In the genomic region with DNA sequence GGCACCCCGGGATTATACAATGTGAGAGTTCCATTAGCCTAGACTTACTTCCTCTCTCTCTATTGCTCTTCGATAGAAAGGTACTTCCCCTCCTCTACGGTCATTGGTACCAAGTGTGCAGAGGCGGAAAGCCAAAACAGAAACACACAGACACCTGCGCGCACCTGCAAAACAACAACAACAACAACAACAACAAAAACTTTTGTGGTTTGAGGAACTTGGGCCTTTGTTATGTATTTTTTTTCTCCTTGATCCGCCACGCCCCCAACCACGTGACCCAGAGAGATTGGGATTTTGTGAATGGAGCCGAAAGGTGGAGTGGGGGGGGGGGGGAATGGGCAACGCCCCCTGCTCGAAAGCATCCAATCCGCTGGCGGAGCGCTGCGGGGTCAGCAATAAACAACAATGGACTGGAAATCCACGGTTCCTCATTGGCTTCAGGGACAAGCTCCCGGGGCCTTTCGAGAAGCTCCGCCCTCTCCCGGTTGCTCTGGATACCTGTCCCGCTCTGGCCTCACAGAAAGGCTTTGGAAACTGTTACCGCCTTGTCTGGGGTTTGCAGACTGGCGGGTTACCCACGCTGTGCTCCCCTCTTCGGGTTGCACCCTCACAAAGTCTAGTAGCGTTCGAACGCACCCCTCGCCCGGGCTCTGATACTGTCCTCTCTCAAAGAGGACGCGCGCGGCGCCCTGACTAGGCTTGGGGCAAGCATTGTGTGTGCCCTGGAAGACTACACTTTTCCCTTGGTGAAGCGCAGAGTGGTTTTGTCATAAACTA, we compare ENCODE assay signal across 8 mouse cellular contexts. TPM values are rescaled to one million over a fixed set of nuclear protein-coding genes. Genes with fewer than 3 reads are reported as not detected.
DNase-seq lines count a peak whose midpoint lies in the region; ATAC-seq and TF ChIP-seq lines count a peak whose summit lies in the region.

No protein-coding gene starts in this region.

- H3K27ac ChIP-seq in forebrain, embryonic 10.5 days: peak overlapping the region; percentile 93
- H3K27ac ChIP-seq in heart, embryonic 14.5 days (replicated peaks in 1 of 2; ENCODE audit: control insufficient read depth in 1 of 2, insufficient read depth in 1 of 2, low read depth in 2 of 2, low read length in 2 of 2): peak overlapping the region; percentile 94 to 95
- H3K27ac ChIP-seq in kidney, postnatal 0 days: peak overlapping the region; percentile 93
- H3K27ac ChIP-seq in liver, embryonic 11.5 days (ENCODE audit: low read depth, low read length): peak overlapping the region; percentile 69
- H3K27ac ChIP-seq in stomach, embryonic 14.5 days (ENCODE audit: low read length): peak overlapping the region; percentile 96

- ATAC-seq in heart, embryonic 14.5 days (ENCODE audit: insufficient number of reproducible peaks, insufficient read depth, low FRiP score, low read depth): peak; percentile 94
- peak; percentile 97 for ATAC-seq in kidney, postnatal 0 days (replicated peaks; ENCODE audit: low FRiP score, low read depth)
- peak; percentile 89 for ATAC-seq in liver, embryonic 11.5 days (replicated peaks; ENCODE audit: low FRiP score)
- ATAC-seq in stomach, embryonic 14.5 days (ENCODE audit: insufficient number of reproducible peaks, insufficient read depth, low FRiP score, low read depth): peak; percentile 96

- TF ChIP-seq CTCF in kidney, postnatal 0 days (IDR thresholded peaks at IDR 0.05; ENCODE audit: low read depth): peak; percentile 45; the same call in 1 of the 2 replicates

- no peaks in the 10 kb centered on the region for H3K9me3 ChIP-seq in forebrain, embryonic 10.5 days
- no peaks in the 10 kb centered on the region for H3K9me3 ChIP-seq in heart, embryonic 14.5 days (ENCODE audit: control insufficient read depth, low read length)
- H3K9me3 ChIP-seq in kidney, postnatal 0 days (replicated peaks; ENCODE audit: low read length): no peaks in the 10 kb centered on the region
- no peaks in the 10 kb centered on the region for H3K9me3 ChIP-seq in liver, embryonic 11.5 days (ENCODE audit: control insufficient read depth, low read length)
- H3K9me3 ChIP-seq in stomach, embryonic 14.5 days (ENCODE audit: control insufficient read depth, low read depth, low read length): no peaks in the 10 kb centered on the region

- peak overlapping the region; percentile 96 for H3K4me2 ChIP-seq in heart, embryonic 14.5 days (ENCODE audit: low read length)
- peak overlapping the region; percentile 90 for H3K4me2 ChIP-seq in kidney, postnatal 0 days (ENCODE audit: low read length)
- peak overlapping the region; percentile 97 for H3K4me2 ChIP-seq in liver, embryonic 11.5 days
- peak overlapping the region; percentile 74 for H3K4me2 ChIP-seq in myocyte (ENCODE audit: low read depth)
- H3K4me2 ChIP-seq in stomach, embryonic 14.5 days (replicated peaks; ENCODE audit: low read depth, low read length): peak overlapping the region; percentile 95

- no peaks in the 10 kb centered on the region for H3K79me2 ChIP-seq in myocyte (ENCODE audit: control insufficient read depth, insufficient read depth)

- peak; percentile 51 for TF ChIP-seq POLR2A in myocyte (IDR thresholded peaks at IDR 0.05; ENCODE audit: insufficient read length, low read depth)

- H3ac ChIP-seq in myocyte (ENCODE audit: control insufficient read depth, insufficient read length): no peak overlapping the region

- H3K4me1 ChIP-seq in forebrain, embryonic 10.5 days: peaks cover 22% of the 10 kb centered on the region
- H3K4me1 ChIP-seq in heart, embryonic 14.5 days (ENCODE audit: control insufficient read depth in 2 of 2, insufficient read depth in 2 of 2, low read length in 2 of 2): no peaks in the 10 kb centered on the region; a peak in 1 of 4 replicates
- peaks cover 3% of the 10 kb centered on the region; the same call in 1 of the 2 replicates for H3K4me1 ChIP-seq in kidney, postnatal 0 days (replicated peaks; ENCODE audit: insufficient read depth, low read length)
- H3K4me1 ChIP-seq in liver, embryonic 11.5 days (replicated peaks; ENCODE audit: control insufficient read depth, insufficient read depth, low read length): 0 out of 2 replicates have a peak, but pooled peaks cover 3% of the 10 kb centered on the region
- H3K4me1 ChIP-seq in stomach, embryonic 14.5 days (ENCODE audit: control insufficient read depth, insufficient read depth, low read length): peaks cover 6% of the 10 kb centered on the region; the same call in 1 of the 2 replicates

- peak overlapping the region; percentile 82 for H3K9ac ChIP-seq in heart, embryonic 14.5 days (ENCODE audit: low read length)
- peak overlapping the region; percentile 65 for H3K9ac ChIP-seq in kidney, postnatal 0 days (ENCODE audit: low read depth, low read length)
- peak overlapping the region; percentile 15; the same call in 1 of the 2 replicates for H3K9ac ChIP-seq in liver, embryonic 11.5 days (ENCODE audit: low read depth, low read length)
- peak overlapping the region; percentile 32; the same call in 1 of the 2 replicates for H3K9ac ChIP-seq in stomach, embryonic 14.5 days (replicated peaks; ENCODE audit: low read depth, low read length)

- 0 out of 2 replicates have a peak, but pooled peaks cover 6% of the 10 kb centered on the region for H3K27me3 ChIP-seq in forebrain, embryonic 10.5 days (ENCODE audit: poor library complexity, severe bottlenecking)
- H3K27me3 ChIP-seq in heart, embryonic 14.5 days (ENCODE audit: control insufficient read depth, insufficient read depth, low read length): no peaks in the 10 kb centered on the region
- no peaks in the 10 kb centered on the region for H3K27me3 ChIP-seq in kidney, postnatal 0 days (ENCODE audit: insufficient read depth, low read length)
- no peaks in the 10 kb centered on the region for H3K27me3 ChIP-seq in liver, embryonic 11.5 days (replicated peaks; ENCODE audit: control insufficient read depth, insufficient read depth, low read length)
- H3K27me3 ChIP-seq in myocyte (ENCODE audit: control insufficient read depth, insufficient read depth, insufficient read length): no peaks in the 10 kb centered on the region
- H3K27me3 ChIP-seq in stomach, embryonic 14.5 days (ENCODE audit: control insufficient read depth, insufficient read depth, low read length): no peaks in the 10 kb centered on the region

- peak overlapping the region; percentile 68 for H3K4me3 ChIP-seq in forebrain, embryonic 10.5 days
- H3K4me3 ChIP-seq in heart, embryonic 14.5 days (ENCODE audit: control insufficient read depth in 1 of 2, insufficient read depth in 1 of 2, low read depth in 1 of 2, low read length in 2 of 2): peak overlapping the region; percentile 66 to 72
- H3K4me3 ChIP-seq in kidney, postnatal 0 days (replicated peaks; ENCODE audit: low read depth, low read length): peak overlapping the region; percentile 51
- H3K4me3 ChIP-seq in liver, embryonic 11.5 days (ENCODE audit: low read depth, low read length): peak overlapping the region; percentile 61
- peak overlapping the region; percentile 58 for H3K4me3 ChIP-seq in myocyte
- peak overlapping the region; percentile 57 for H3K4me3 ChIP-seq in stomach, embryonic 14.5 days (ENCODE audit: low read depth, low read length)

- under 1% methylated on average over 37 of the region's 37 CpGs for WGBS in forebrain, embryonic 10.5 days
- under 1% methylated on average over 36 of the region's 37 CpGs for WGBS in heart, embryonic 14.5 days
- WGBS in kidney, postnatal 0 days: under 1% methylated on average over 36 of the region's 37 CpGs
- WGBS in liver, embryonic 11.5 days: under 1% methylated on average over 36 of the region's 37 CpGs
- under 1% methylated on average over 36 of the region's 37 CpGs for WGBS in stomach, embryonic 14.5 days

- H3K36me3 ChIP-seq in forebrain, embryonic 10.5 days (replicated peaks): no peaks in the 10 kb centered on the region
- H3K36me3 ChIP-seq in heart, embryonic 14.5 days (ENCODE audit: control insufficient read depth, insufficient read depth, low read length): no peaks in the 10 kb centered on the region
- H3K36me3 ChIP-seq in kidney, postnatal 0 days (ENCODE audit: insufficient read depth, low read length): no peaks in the 10 kb centered on the region
- no peaks in the 10 kb centered on the region for H3K36me3 ChIP-seq in liver, embryonic 11.5 days (ENCODE audit: control insufficient read depth, insufficient read depth, low read length)
- no peaks in the 10 kb centered on the region for H3K36me3 ChIP-seq in myocyte (ENCODE audit: control insufficient read depth, insufficient read depth)
- no peaks in the 10 kb centered on the region for H3K36me3 ChIP-seq in stomach, embryonic 14.5 days (ENCODE audit: control insufficient read depth, insufficient read depth, low read length)

- DNase-seq in CD4-positive, CD25-positive, alpha-beta regulatory T cell, adult 2 months (ENCODE audit: low read depth, low spot score): peak; percentile 56
- peak; percentile 76 for DNase-seq in brain, embryonic 18.5 days (ENCODE audit: low read depth, low spot score)
- peak; percentile 92 for DNase-seq in forebrain, embryonic 10.5 days (ENCODE audit: extremely low spot score, low spot score)
- peak; percentile 98 for DNase-seq in kidney, postnatal 0 days (ENCODE audit: low spot score)
- DNase-seq in liver, embryonic 11.5 days (ENCODE audit: low spot score): peak; percentile 80

TF ChIP-seq in myocyte, 11 proteins besides CTCF, POLR2A, EP300 and RAD21:
- TF ChIP-seq TCF3 (IDR thresholded peaks at IDR 0.05; ENCODE audit: insufficient read length, low read depth) (no peak), USF1 (IDR thresholded peaks at IDR 0.05; ENCODE audit: low read depth) (peak; percentile 92)

RNA-seq across cellular contexts. Expression of a gene that starts 0.7 kb away (rescaled TPM):
- 14.2 and 18.0 TPM in 2 replicates for polyA plus RNA-seq in forebrain, embryonic 10.5 days (2016; fragmentation: Nextera tagmentation; extraction: Ambion mirVana)
- polyA plus RNA-seq in heart, embryonic 14.5 days (2014; fragmentation: Nextera tagmentation; extraction: Ambion mirVana): 40.5 and 43.2 TPM in 2 replicates
- polyA plus RNA-seq in kidney, postnatal 0 days (2015; fragmentation: Nextera tagmentation; extraction: Ambion mirVana): 12.8 and 13.5 TPM in 2 replicates
- 4.9 and 5.2 TPM in 2 replicates for polyA plus RNA-seq in liver, embryonic 11.5 days (2014; fragmentation: Nextera tagmentation; extraction: Ambion mirVana)
- polyA plus RNA-seq in myocyte (2012; fragmentation: generic; extraction: Trizol): 4.4 TPM
- polyA plus RNA-seq in stomach, embryonic 14.5 days (2014; fragmentation: Nextera tagmentation; extraction: Ambion mirVana): 60.2 and 61.6 TPM in 2 replicates

Comparison
In these comparisons a context has a peak if more than half of its experiments do, and no peak if none do; other contexts are left out.
1. Peak in every context shown above with its lines: DNase-seq, ATAC-seq, H3K4me3 ChIP-seq and H3K27ac ChIP-seq.
2. H3K9ac ChIP-seq: peak in every context shown above with its lines; median percentile 82 in heart, embryonic 14.5 days; 65 in kidney, postnatal 0 days; 32 in stomach, embryonic 14.5 days; 15 in liver, embryonic 11.5 days.